Mouse (Mus musculus) lung, postnatal 0 days (tissue): ENCODE measurements around the gene Gmpr2. TPM values are rescaled to one million over a fixed set of nuclear protein-coding genes. Genes with fewer than 3 reads are reported as not detected.

Experiments
- ATAC-seq: fragments of 200-750 bp; cut with Nextera tagmentation; 2 replicates; pipeline ENCODE4 v1.8.0; 2017; ENCODE audit warnings: moderate library complexity
- DNase-seq: peaks from one replicate; pipeline ENCODE4 v3.0.0-alpha.2; 2016; ENCODE audit warnings: low spot score
- H3K27ac ChIP-seq: fragments of 300-500 bp; sonication (generic); 2 replicates; pipeline ENCODE4 v1.5.1; 2014; ENCODE audit warnings: antibody characterized with exemption, mild to moderate bottlenecking, low read length, mixed read lengths
- H3K27me3 ChIP-seq: fragments of 300-500 bp; sonication (generic); replicated peaks from 2 replicates; pipeline ENCODE4 v1.6.1; 2014; ENCODE audit warnings: low read length, mixed read lengths; ENCODE audit not compliant: insufficient read depth
- H3K36me3 ChIP-seq: fragments of 300-500 bp; sonication (generic); 2 replicates; pipeline ENCODE4 v1.6.1; 2014; ENCODE audit warnings: low read length, mixed read lengths; ENCODE audit not compliant: insufficient read depth
- H3K4me1 ChIP-seq: fragments of 300-500 bp; sonication (generic); 2 replicates; pipeline ENCODE4 v1.6.1; 2014; ENCODE audit warnings: antibody characterized with exemption, low read depth, low read length, mixed read lengths; ENCODE audit not compliant: insufficient read depth
- H3K4me2 ChIP-seq: fragments of 300-500 bp; sonication (generic); replicated peaks from 2 replicates; pipeline ENCODE4 v1.6.1; 2014; ENCODE audit warnings: low read depth, mild to moderate bottlenecking, low read length, moderate library complexity, mixed read lengths
- H3K4me3 ChIP-seq: fragments of 300-500 bp; sonication (generic); 2 replicates; pipeline ENCODE4 v1.5.1; 2014; ENCODE audit warnings: low read depth, low read length
- H3K9ac ChIP-seq: fragments of 300-500 bp; sonication (generic); replicated peaks from 2 replicates; pipeline ENCODE4 v1.6.1; 2014; ENCODE audit warnings: low read depth, mild to moderate bottlenecking
- H3K9me3 ChIP-seq: fragments of 300-500 bp; sonication (generic); 2 replicates; pipeline ENCODE4 v1.6.1; 2016; ENCODE audit warnings: low read length, mixed read lengths
- CTCF ChIP-seq: IDR thresholded peaks from 2 replicates; pipeline ENCODE4 v1.5.1; 2016; ENCODE audit warnings: antibody characterized with exemption, mild to moderate bottlenecking
- EP300 ChIP-seq: IDR thresholded peaks from 2 replicates; pipeline ENCODE4 v1.6.1; 2016; ENCODE audit warnings: antibody characterized with exemption, mild to moderate bottlenecking, control low read depth
- WGBS: fragments of 180-500 bp; shearing (Covaris S2); extraction: QIAGEN DNeasy Blood & Tissue Kit; methylation state at CpG from one replicate; pipeline ENCODE4 v1.1.7; 2014; 5-methylcytosine and 5-hydroxymethylcytosine counted together
- polyA plus RNA-seq: library from polyadenylated mRNA; unstranded; fragments of >200 nt; fragmentation: Nextera tagmentation; extraction: Ambion mirVana; gene quantifications from 2 replicates; pipeline ENCODE4 v1.2.1, GENCODE M21; 2015

The Gmpr2 gene
- polyA plus RNA-seq, 1 experiment from 2014 or later, result 34.0 TPM

GRCm38 (mm10) chr14:55697226-55697625 is 25.5 kb downstream of the Gmpr2 start:
- DNase-seq (no peak), ATAC-seq (no peak)
- H3K4me2 ChIP-seq, result no peak overlapping the region
- H3K27me3 ChIP-seq, result no peaks in the 10 kb centered on the region
- H3K4me1 ChIP-seq, result no peaks in the 10 kb centered on the region
- no peaks in the 10 kb centered on the region for H3K36me3 ChIP-seq
- H3K27ac ChIP-seq, result no peak overlapping the region
- WGBS, result 64% methylated on average over 4 of the region's 4 CpGs
- H3K9ac ChIP-seq, result no peak overlapping the region
- no peak overlapping the region for H3K4me3 ChIP-seq
- TF ChIP-seq CTCF (no peak), EP300 (no peak)
- no peaks in the 10 kb centered on the region for H3K9me3 ChIP-seq

DNA sequence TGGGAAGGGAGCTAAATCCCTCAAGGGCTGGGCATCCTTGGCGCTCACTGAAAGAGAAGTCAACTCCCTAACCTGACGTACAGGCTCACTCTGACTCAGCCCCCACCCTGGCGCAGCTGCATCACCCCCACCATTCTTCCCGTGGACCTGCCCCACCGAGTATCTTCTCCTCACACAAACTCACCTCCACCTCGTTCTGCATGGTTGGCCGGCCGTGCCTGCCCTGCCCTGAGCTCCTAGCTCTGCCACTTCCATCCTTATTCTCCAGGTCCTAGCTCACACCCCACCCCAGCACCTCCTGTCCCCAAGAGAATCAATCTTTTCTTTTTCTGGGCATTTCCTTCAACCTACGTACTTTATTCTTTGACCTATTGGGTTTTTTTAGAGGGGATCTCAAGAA is 29.4 kb downstream of the Gmpr2 start:
- no peak for ATAC-seq
- H3K9me3 ChIP-seq, result no peaks in the 10 kb centered on the region
- no peak overlapping the region for H3K4me2 ChIP-seq
- WGBS, result 52% methylated on average over 9 of the region's 9 CpGs
- H3K4me1 ChIP-seq, result no peaks in the 10 kb centered on the region
- no peaks in the 10 kb centered on the region for H3K36me3 ChIP-seq
- no peak for DNase-seq
- TF ChIP-seq EP300 (no peak), CTCF (no peak)
- H3K27me3 ChIP-seq, result no peaks in the 10 kb centered on the region
- H3K4me3 ChIP-seq, result no peak overlapping the region
- no peak overlapping the region for H3K27ac ChIP-seq
- no peak overlapping the region for H3K9ac ChIP-seq

- TF ChIP-seq CTCF (no peak), EP300 (no peak)
- Histone ChIP-seq H3K36me3 (no peaks in the 10 kb centered on the region), H3K4me3 (no peak overlapping the region), H3K27ac (no peak overlapping the region), H3K4me2 (no peak overlapping the region), H3K27me3 (no peaks in the 10 kb centered on the region), H3K9me3 (no peaks in the 10 kb centered on the region), H3K4me1 (no peaks in the 10 kb centered on the region), H3K9ac (no peak overlapping the region)
- no peak for DNase-seq
- 41% methylated on average over 6 of the region's 6 CpGs for WGBS
- ATAC-seq, result peak; percentile 40; the same call in 1 of the 2 replicates
These were observed 31.0 kb downstream of the Gmpr2 start for GRCm38 (mm10) chr14:55702761-55703160.

- DNase-seq, result peak; percentile 74
- 77% methylated on average over 8 of the region's 8 CpGs for WGBS
These were observed 34.4 kb downstream of the Gmpr2 start for GRCm38 (mm10) chr14:55706051-55706600.

DNA sequence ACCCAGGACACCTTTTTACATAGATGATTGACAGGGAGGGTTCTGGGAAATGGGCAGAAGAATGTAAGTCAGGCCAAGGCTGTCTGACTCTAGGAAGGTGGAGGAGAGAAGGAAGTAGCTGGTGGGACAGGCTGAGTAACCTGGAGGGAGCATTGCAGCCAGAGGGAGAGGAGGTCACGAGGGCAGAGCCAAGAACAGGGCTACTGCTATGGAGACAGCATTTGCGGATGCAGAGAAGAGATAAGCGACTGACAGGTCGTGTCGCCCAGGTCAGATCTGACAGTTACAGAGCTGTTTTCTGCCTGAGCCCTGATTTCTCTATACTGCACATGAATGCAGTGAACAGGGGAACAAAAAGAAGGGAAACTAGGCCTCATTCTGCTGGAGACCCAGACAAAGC is 35.7 kb downstream of the Gmpr2 start:
- no peak for ATAC-seq
- H3K9ac ChIP-seq, result no peak overlapping the region
- no peak for TF ChIP-seq EP300
- no peak for TF ChIP-seq CTCF

More at GRCm38 (mm10) chr14:55706051-55706600, 34.4 kb downstream of the Gmpr2 start:
- H3K4me2 ChIP-seq, result no peak overlapping the region
- TF ChIP-seq EP300, result no peak
- no peak for TF ChIP-seq CTCF
- H3K36me3 ChIP-seq, result no peaks in the 10 kb centered on the region
- ATAC-seq, result peak; percentile 84
- H3K9ac ChIP-seq, result no peak overlapping the region
- peak overlapping the region; percentile 60 for H3K27ac ChIP-seq
- no peak overlapping the region for H3K4me3 ChIP-seq
- H3K9me3 ChIP-seq, result no peaks in the 10 kb centered on the region
- no peaks in the 10 kb centered on the region for H3K27me3 ChIP-seq
- no peaks in the 10 kb centered on the region for H3K4me1 ChIP-seq

GRCm38 (mm10) chr14:55709509-55709908 is 37.8 kb downstream of the Gmpr2 start:
- no peak for ATAC-seq
- no peak overlapping the region for H3K27ac ChIP-seq
- no peak overlapping the region for H3K9ac ChIP-seq
- H3K4me2 ChIP-seq, result no peak overlapping the region
- no peaks in the 10 kb centered on the region for H3K9me3 ChIP-seq
- 70% methylated on average over 4 of the region's 4 CpGs for WGBS
- no peaks in the 10 kb centered on the region for H3K27me3 ChIP-seq
- no peak overlapping the region for H3K4me3 ChIP-seq
- TF ChIP-seq EP300 (no peak), CTCF (no peak)
- H3K36me3 ChIP-seq, result no peaks in the 10 kb centered on the region
- no peak for DNase-seq
- peaks cover 10% of the 10 kb centered on the region; the same call in 1 of the 2 replicates for H3K4me1 ChIP-seq

More for the DNA sequence above, 35.7 kb downstream of the Gmpr2 start:
- Histone ChIP-seq H3K4me1 (peaks cover under 1% of the 10 kb centered on the region; the same call in 1 of the 2 replicates), H3K27me3 (no peaks in the 10 kb centered on the region), H3K36me3 (no peaks in the 10 kb centered on the region), H3K9me3 (no peaks in the 10 kb centered on the region), H3K27ac (no peak overlapping the region), H3K4me3 (no peak overlapping the region), H3K4me2 (no peak overlapping the region)
- no peak for DNase-seq
- WGBS, result 72% methylated on average over 5 of the region's 5 CpGs

DNA sequence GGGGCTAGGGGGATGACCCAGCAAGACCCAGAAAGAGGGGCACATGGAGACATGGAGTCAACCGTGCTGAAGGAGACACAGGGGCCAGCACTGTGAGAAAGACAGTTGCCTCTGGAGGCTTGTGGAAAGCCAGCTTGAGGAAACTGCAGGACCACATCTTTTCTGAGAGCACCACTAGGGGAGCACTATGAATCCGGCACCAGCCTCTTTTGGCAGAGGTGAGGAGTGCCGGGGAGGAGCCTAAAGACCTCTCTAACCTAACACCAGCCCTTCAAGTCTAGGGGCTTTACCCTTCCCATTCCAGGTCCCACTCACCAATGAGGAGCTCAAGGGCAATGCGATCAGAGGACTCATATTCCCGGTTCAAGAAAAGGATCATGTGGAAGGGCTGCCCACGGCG is 40.0 kb downstream of the Gmpr2 start:
- TF ChIP-seq CTCF (peak; percentile 35), EP300 (no peak)
- H3K4me2 ChIP-seq, result peak overlapping the region; percentile 60
- ATAC-seq (no peak), DNase-seq (no peak)
- no peak overlapping the region for H3K27ac ChIP-seq
- peaks cover 16% of the 10 kb centered on the region; the same call in 1 of the 2 replicates for H3K4me1 ChIP-seq
- no peak overlapping the region for H3K4me3 ChIP-seq
- 0 out of 2 replicates have a peak, but pooled peaks cover 2% of the 10 kb centered on the region for H3K36me3 ChIP-seq
- no peaks in the 10 kb centered on the region for H3K27me3 ChIP-seq
- no peaks in the 10 kb centered on the region for H3K9me3 ChIP-seq
- H3K9ac ChIP-seq, result no peak overlapping the region
- 68% methylated on average over 7 of the region's 7 CpGs for WGBS
